ENCODE assay signal across 12 mouse cellular contexts in genomic region chr7:80091866-80092210, GRCm38 (mm10). TPM values are rescaled to one million over a fixed set of nuclear protein-coding genes. Genes with fewer than 3 reads are reported as not detected.
DNase-seq lines count a peak whose midpoint lies in the region; ATAC-seq and TF ChIP-seq lines count a peak whose summit lies in the region.
"Had no signal": no experiment of that assay in that cellular context is flagged by ENCODE, and none has a peak within 500 bp of the region (broad histone marks: within the 10 kb centered on the region; RNA-seq: fewer than 3 reads in every experiment).

No protein-coding gene starts in this region.

- H3K79me2 ChIP-seq in myocyte (ENCODE audit: control insufficient read depth, insufficient read depth) = no peaks in the 10 kb centered on the region

- no peak overlapping the region for H3ac ChIP-seq in myocyte (ENCODE audit: control insufficient read depth, insufficient read length)

- H3K27ac ChIP-seq in heart, embryonic 16.5 days (ENCODE audit: low read length) = peak overlapping the region; percentile 65
- no peak overlapping the region for H3K27ac ChIP-seq in heart, embryonic 10.5 days
- peak overlapping the region; percentile 18; the same call in 1 of the 2 replicates for H3K27ac ChIP-seq in lung, embryonic 14.5 days (ENCODE audit: low read depth)
- H3K27ac ChIP-seq in bone marrow, adult 2 months (ENCODE audit: control insufficient read depth, insufficient read depth, low read depth, low read length, poor library complexity) = peak overlapping the region; percentile 39; the same call in 1 of the 2 replicates

- ATAC-seq in heart, embryonic 16.5 days (replicated peaks; ENCODE audit: extremely low read depth, insufficient read depth, low FRiP score) = no peak
- ATAC-seq in lung, embryonic 14.5 days (ENCODE audit: insufficient read depth) = no peak

- H3K9me3 ChIP-seq in heart, embryonic 16.5 days (replicated peaks; ENCODE audit: control insufficient read depth, low read length) = no peaks in the 10 kb centered on the region
- H3K9me3 ChIP-seq in heart, embryonic 10.5 days = no peaks in the 10 kb centered on the region
- H3K9me3 ChIP-seq in lung, embryonic 14.5 days (ENCODE audit: low read depth, low read length) = no peaks in the 10 kb centered on the region

- peaks cover 66% of the 10 kb centered on the region for H3K36me3 ChIP-seq in heart, embryonic 16.5 days (ENCODE audit: control insufficient read depth, insufficient read depth)
- peaks cover 97% of the 10 kb centered on the region for H3K36me3 ChIP-seq in heart, embryonic 10.5 days
- peaks cover 96% of the 10 kb centered on the region for H3K36me3 ChIP-seq in lung, embryonic 14.5 days (ENCODE audit: insufficient read depth)
- H3K36me3 ChIP-seq in myocyte (ENCODE audit: control insufficient read depth, insufficient read depth) = peaks cover 8% of the 10 kb centered on the region

- H3K4me3 ChIP-seq in heart, embryonic 16.5 days (ENCODE audit: low read length) = no peak overlapping the region
- no peak overlapping the region for H3K4me3 ChIP-seq in heart, embryonic 10.5 days
- H3K4me3 ChIP-seq in lung, embryonic 14.5 days (ENCODE audit: low read depth, low read length) = no peak overlapping the region
- no peak overlapping the region for H3K4me3 ChIP-seq in bone marrow, adult 2 months (replicated peaks; ENCODE audit: control insufficient read depth, low read depth, low read length)
- no peak overlapping the region for H3K4me3 ChIP-seq in myocyte
- H3K4me3 ChIP-seq: gastrocnemius, adult 2 months had no signal

- no peak overlapping the region for H3K4me2 ChIP-seq in heart, embryonic 16.5 days (ENCODE audit: low read depth, low read length)
- no peak overlapping the region for H3K4me2 ChIP-seq in lung, embryonic 14.5 days
- no peak overlapping the region for H3K4me2 ChIP-seq in myocyte (ENCODE audit: low read depth)

- H3K27me3 ChIP-seq in heart, embryonic 16.5 days (ENCODE audit: control insufficient read depth, insufficient read depth, low read length) = no peaks in the 10 kb centered on the region
- H3K27me3 ChIP-seq in heart, embryonic 10.5 days (ENCODE audit: insufficient read depth, poor library complexity, severe bottlenecking) = no peaks in the 10 kb centered on the region
- no peaks in the 10 kb centered on the region for H3K27me3 ChIP-seq in lung, embryonic 14.5 days (ENCODE audit: insufficient read depth, low read length)
- H3K27me3 ChIP-seq in myocyte (ENCODE audit: control insufficient read depth, insufficient read depth, insufficient read length) = no peaks in the 10 kb centered on the region
- H3K27me3 ChIP-seq: Patski had no signal

- DNase-seq in heart, embryonic 10.5 days (ENCODE audit: low spot score) = no peak
- DNase-seq in lung, embryonic 14.5 days = no peak
- no peak for DNase-seq in lung, adult 18-20 months
- no peak for DNase-seq in c-Kit-positive CD71-positive TER-119-positive erythroid progenitor cells, embryonic 14.5 days (ENCODE audit: low spot score)
- DNase-seq in left cerebral cortex, adult 11 months (ENCODE audit: low spot score) = no peak
- DNase-seq: gastrocnemius, adult 2 months; midbrain, embryonic 14.5 days; right cerebral cortex, postnatal 4 days had no signal

- WGBS in heart, embryonic 16.5 days = 79% methylated on average over 4 of the region's 4 CpGs
- WGBS in heart, embryonic 10.5 days = 84% methylated on average over 4 of the region's 4 CpGs
- WGBS in lung, embryonic 14.5 days = 73% methylated on average over 4 of the region's 4 CpGs
- 58% methylated on average over 4 of the region's 4 CpGs for WGBS in bone marrow, adult 2 months

- TF ChIP-seq CTCF in lung, embryonic 14.5 days (IDR thresholded peaks at IDR 0.05; ENCODE audit: low read depth) = no peak
- TF ChIP-seq CTCF in bone marrow, adult 2 months (IDR thresholded peaks at IDR 0.05; ENCODE audit: control insufficient read depth, insufficient read depth, low read length) = no peak

- no peak overlapping the region for H3K9ac ChIP-seq in heart, embryonic 16.5 days (ENCODE audit: low read length)
- no peak overlapping the region for H3K9ac ChIP-seq in lung, embryonic 14.5 days

- H3K4me1 ChIP-seq in heart, embryonic 16.5 days (ENCODE audit: control insufficient read depth, insufficient read depth, low read length) = peaks cover 16% of the 10 kb centered on the region
- peaks cover 20% of the 10 kb centered on the region; the same call in 1 of the 2 replicates for H3K4me1 ChIP-seq in heart, embryonic 10.5 days
- H3K4me1 ChIP-seq in lung, embryonic 14.5 days (ENCODE audit: insufficient read depth) = no peaks in the 10 kb centered on the region
- peaks cover 1% of the 10 kb centered on the region for H3K4me1 ChIP-seq in bone marrow, adult 2 months (ENCODE audit: control insufficient read depth, insufficient read depth, low read length)

- no peak for TF ChIP-seq POLR2A in bone marrow, adult 2 months (IDR thresholded peaks at IDR 0.05; ENCODE audit: borderline replicate concordance, control insufficient read depth, low read depth, low read length)
- TF ChIP-seq POLR2A in myocyte (IDR thresholded peaks at IDR 0.05; ENCODE audit: insufficient read length, low read depth) = no peak

TF ChIP-seq in myocyte, 11 proteins besides CTCF, POLR2A, EP300 and RAD21:
- TF ChIP-seq MYOG (IDR thresholded peaks at IDR 0.05; ENCODE audit: control insufficient read depth in 1 of 3, insufficient read depth in 1 of 3, insufficient read length in 2 of 3, low read depth in 2 of 3) = no peak
- peak; percentile 6 for TF ChIP-seq POLR2AphosphoS2 (IDR thresholded peaks at IDR 0.05; ENCODE audit: insufficient read length, low read depth)
TF ChIP-seq in myocyte: peak in this region for 1.

RNA-seq across cellular contexts. Expression of gene Idh2, which starts 23.4 kb away (rescaled TPM):
- 2,779 and 2,782 TPM in 2 replicates for polyA plus RNA-seq in heart, embryonic 16.5 days (2015; fragmentation: Nextera tagmentation; extraction: Ambion mirVana)
- polyA plus RNA-seq in heart, embryonic 10.5 days (2016; fragmentation: Nextera tagmentation; extraction: Ambion mirVana) = 830 and 1,266 TPM in 2 replicates
- polyA plus RNA-seq in lung, embryonic 14.5 days (2014; fragmentation: Nextera tagmentation; extraction: Ambion mirVana) = 629 and 635 TPM in 2 replicates
- polyA plus RNA-seq in bone marrow, adult 2 months (2011; ENCODE audit: insufficient read depth, insufficient read length, low replicate concordance, missing spikeins) = 20.9 and 43.5 TPM in 2 replicates
- polyA plus RNA-seq in myocyte (2012; fragmentation: generic; extraction: Trizol) = 159 TPM
